Mouse (Mus musculus) thymus, adult 2 months (tissue): ENCODE results near the gene Abcf1. TPM values are rescaled to one million over a fixed set of nuclear protein-coding genes. Genes with fewer than 3 reads are reported as not detected.

ENCODE experiments used
- DNase-seq: peaks from one replicate; pipeline ENCODE4 v3.0.0; 2021
- H3K27ac ChIP-seq: fragments of 200-500 bp; 2 replicates; pipeline ENCODE4 v1.5.1; 2012; ENCODE audit warnings: low read length, control low read depth; ENCODE audit not compliant: control insufficient read depth, insufficient read depth
- H3K27me3 ChIP-seq: fragments of 200-500 bp; 2 replicates; pipeline ENCODE4 v1.6.1; 2012; ENCODE audit warnings: mild to moderate bottlenecking, low read length, moderate library complexity, mixed read lengths; ENCODE audit not compliant: control insufficient read depth, insufficient read depth
- H3K36me3 ChIP-seq: fragments of 200-500 bp; 2 replicates; pipeline ENCODE4 v1.6.1; 2012; ENCODE audit warnings: mild to moderate bottlenecking, low read length, moderate library complexity; ENCODE audit not compliant: control insufficient read depth, insufficient read depth
- H3K4me1 ChIP-seq: fragments of 200-500 bp; replicated peaks from 2 replicates; pipeline ENCODE4 v1.6.1; 2012; ENCODE audit warnings: low read length; ENCODE audit not compliant: control insufficient read depth, insufficient read depth
- H3K4me3 ChIP-seq: fragments of 200-500 bp; 2 replicates; pipeline ENCODE4 v1.5.1; 2012; ENCODE audit warnings: mild to moderate bottlenecking, low read length, control low read depth, moderate library complexity; ENCODE audit not compliant: control insufficient read depth, insufficient read depth
- CTCF ChIP-seq: fragments of 200-500 bp; IDR thresholded peaks from 2 replicates; pipeline ENCODE4 v1.5.1; 2012; ENCODE audit warnings: mild to moderate bottlenecking, control low read depth, low read length, moderate library complexity, borderline replicate concordance; ENCODE audit not compliant: control insufficient read depth, poor library complexity, insufficient read depth; ENCODE audit errors: extremely low read depth
- POLR2A ChIP-seq: fragments of 200-500 bp; IDR thresholded peaks from 2 replicates; pipeline ENCODE4 v1.6.1; 2012; ENCODE audit warnings: mild to moderate bottlenecking, low read length, control low read depth, moderate library complexity; ENCODE audit not compliant: control insufficient read depth, poor library complexity, insufficient read depth; ENCODE audit errors: extremely low read depth
- WGBS: fragments of 180-500 bp; shearing (Covaris S2); methylation state at CpG from one replicate; pipeline ENCODE4 v1.1.7; 2018; 5-methylcytosine and 5-hydroxymethylcytosine counted together
- polyA plus RNA-seq: library from polyadenylated mRNA; depleted of rRNA; stranded (reverse); fragments of >200 nt; gene quantifications from 2 replicates; pipeline ENCODE4 v1.2.3, GENCODE M21; 2012

The Abcf1 gene
- polyA plus RNA-seq, 1 experiment, result 132 TPM

DNA sequence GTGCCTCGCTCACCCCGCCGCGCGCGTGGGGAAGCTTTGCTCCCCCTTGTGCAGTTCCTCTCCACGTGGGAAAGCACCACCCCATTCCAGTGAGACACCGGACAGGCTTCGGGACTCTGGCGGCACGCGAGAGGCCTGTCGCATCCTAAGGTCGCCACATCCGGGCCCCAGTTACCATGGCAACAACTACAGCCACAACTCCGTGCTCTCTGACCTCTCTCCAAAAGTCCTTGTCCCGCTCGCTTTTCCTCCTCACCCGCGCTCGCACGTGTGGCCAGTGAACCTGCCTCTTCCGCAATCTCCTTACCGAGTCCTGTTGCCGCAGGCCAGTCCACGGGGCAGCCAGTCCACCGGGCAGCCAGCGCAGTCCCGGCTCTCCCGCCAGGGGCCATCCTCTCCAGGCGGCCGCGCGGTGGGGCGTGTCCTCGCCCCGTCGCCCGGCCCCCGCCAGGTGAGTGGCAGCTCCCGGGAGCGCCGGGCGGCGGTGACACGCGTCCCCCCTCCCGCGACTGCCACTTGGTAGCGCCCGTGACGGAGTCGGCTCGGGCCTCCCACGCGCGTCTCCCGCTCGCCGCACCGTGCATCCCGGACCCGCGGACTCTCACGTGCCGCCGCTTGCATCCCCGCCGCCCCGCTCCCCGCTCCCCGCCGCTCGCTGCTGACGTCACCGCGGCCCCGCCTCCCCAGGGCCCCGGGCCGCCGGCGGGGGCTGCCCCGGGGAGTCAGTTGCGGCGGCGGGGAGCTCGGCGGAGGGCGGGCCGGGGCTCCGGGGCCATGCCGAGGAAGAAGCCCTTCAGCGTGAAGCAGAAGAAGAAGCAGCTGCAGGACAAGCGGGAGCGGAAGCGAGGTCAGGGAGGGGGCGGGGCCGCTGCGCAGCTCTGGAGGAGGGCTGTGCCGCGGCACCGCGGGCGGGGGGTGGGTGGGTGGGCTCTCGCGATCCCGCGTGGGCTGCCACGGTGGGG, 10.1 kb upstream of the Abcf1 start, which contains the start of the genes Gnl1 and Prr3:
Gnl1 (plus strand) TSS at position 451 of the 962 bp plus-strand sequence.
Prr3 (minus strand) TSS at position 836 of the 962 bp plus-strand sequence.
- under 1% methylated on average over 108 of the region's 109 CpGs for WGBS
- Histone ChIP-seq H3K4me1 (peaks cover 15% of the 10 kb centered on the region), H3K36me3 (peaks cover 8% of the 10 kb centered on the region; the same call in 1 of the 2 replicates), H3K27ac (peak within 1 kb of the TSS; percentile 61), H3K4me3 (peak within 1 kb of the TSS; percentile 92), H3K27me3 (no peaks in the 10 kb centered on the region)
- DNase-seq, result peak; percentile 84
- no peak for TF ChIP-seq CTCF
- peak; percentile 34; the same call in 1 of the 2 replicates for TF ChIP-seq POLR2A

GRCm38 (mm10) chr17:35978811-35979400, 9.3 kb upstream of the Abcf1 start:
- H3K27me3 ChIP-seq, result no peaks in the 10 kb centered on the region
- H3K4me1 ChIP-seq, result peaks cover 15% of the 10 kb centered on the region
- TF ChIP-seq CTCF, result 0 out of 2 replicates have a peak, but pooled peaks have one; percentile 21
- peak; percentile 34; the same call in 1 of the 2 replicates for TF ChIP-seq POLR2A
- H3K4me3 ChIP-seq, result peak overlapping the region; percentile 92
- under 1% methylated on average over 41 of the region's 41 CpGs for WGBS
- peak overlapping the region; percentile 61 for H3K27ac ChIP-seq
- DNase-seq, result no peak
- H3K36me3 ChIP-seq, result peaks cover 11% of the 10 kb centered on the region; the same call in 1 of the 2 replicates

DNA sequence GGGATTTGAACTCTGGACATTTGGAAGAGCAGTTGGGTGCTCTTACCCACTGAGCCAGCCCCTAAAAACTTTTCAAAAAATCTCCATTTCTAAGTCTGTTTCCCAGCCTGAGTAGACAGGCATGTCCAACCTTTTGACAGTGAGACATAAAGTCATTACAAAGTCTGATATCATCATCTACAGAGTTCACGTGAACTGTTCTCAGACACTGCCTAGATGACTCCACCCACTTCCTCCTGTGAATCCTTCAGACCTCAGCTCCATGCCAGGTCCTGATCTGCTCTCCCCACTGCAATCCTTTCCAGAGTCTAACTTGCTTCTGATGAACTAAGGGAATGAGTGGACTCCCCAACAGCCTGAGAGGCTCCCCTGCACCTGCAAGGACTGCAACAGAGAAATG, 2.6 kb upstream of the Abcf1 start:
- H3K27me3 ChIP-seq, result no peaks in the 10 kb centered on the region

DNA sequence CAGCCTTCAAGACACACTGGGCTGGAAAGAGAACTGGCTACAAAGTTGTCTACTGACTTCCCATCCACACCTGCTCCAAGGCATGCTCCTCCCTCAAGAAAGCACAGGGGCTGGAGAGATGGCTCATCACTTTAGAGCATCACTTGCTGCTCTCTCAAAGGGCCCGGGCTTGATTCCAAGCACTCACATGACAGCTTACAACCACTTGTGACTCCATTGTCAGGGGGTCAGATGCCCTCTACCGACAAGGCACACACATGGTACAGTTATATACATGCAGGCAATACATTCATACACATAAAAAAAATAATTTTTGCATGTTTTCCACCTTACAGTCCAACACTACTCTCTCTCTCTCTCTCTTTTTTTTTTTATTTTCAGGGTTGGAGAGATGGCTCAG, 1.9 kb downstream of the Abcf1 start:
- H3K27ac ChIP-seq, result no peak overlapping the region
- peaks cover 21% of the 10 kb centered on the region for H3K36me3 ChIP-seq
- no peaks in the 10 kb centered on the region for H3K27me3 ChIP-seq
- TF ChIP-seq CTCF (no peak), POLR2A (no peak)
- H3K4me3 ChIP-seq, result no peak overlapping the region
- H3K4me1 ChIP-seq, result peaks cover 9% of the 10 kb centered on the region
- no peak for DNase-seq
- WGBS, result 88% methylated on average over 2 of the region's 2 CpGs

More for the DNA sequence above, 2.6 kb upstream of the Abcf1 start:
- Histone ChIP-seq H3K4me3 (no peak overlapping the region), H3K36me3 (peaks cover 3% of the 10 kb centered on the region; the same call in 1 of the 2 replicates), H3K4me1 (peaks cover 9% of the 10 kb centered on the region), H3K27ac (no peak overlapping the region)
- TF ChIP-seq CTCF (no peak), POLR2A (no peak)
- WGBS, result 15% methylated on average over 1 of the region's 1 CpGs
- no peak for DNase-seq

DNA sequence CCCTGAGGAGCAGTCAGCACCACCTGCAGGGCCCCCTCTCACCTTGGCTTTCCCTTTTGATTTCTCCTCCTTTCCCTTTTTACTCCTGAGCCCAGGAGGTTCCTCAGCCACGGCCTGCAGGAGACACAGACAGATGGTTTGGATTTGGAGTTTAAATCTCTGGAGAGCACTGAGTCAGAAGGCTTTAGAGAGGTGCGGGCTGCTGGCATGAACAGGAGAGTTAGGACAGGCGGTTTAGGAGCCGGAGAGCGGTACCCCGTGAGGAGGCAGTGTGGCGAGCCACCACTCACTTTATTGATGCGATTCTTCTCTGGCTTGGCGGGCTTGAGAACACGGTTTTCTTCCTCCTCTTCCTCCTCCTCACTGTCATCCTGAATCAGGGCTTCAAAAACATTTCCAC, 6.3 kb downstream of the Abcf1 start:
- TF ChIP-seq POLR2A, result no peak
- TF ChIP-seq CTCF, result no peak

DNA sequence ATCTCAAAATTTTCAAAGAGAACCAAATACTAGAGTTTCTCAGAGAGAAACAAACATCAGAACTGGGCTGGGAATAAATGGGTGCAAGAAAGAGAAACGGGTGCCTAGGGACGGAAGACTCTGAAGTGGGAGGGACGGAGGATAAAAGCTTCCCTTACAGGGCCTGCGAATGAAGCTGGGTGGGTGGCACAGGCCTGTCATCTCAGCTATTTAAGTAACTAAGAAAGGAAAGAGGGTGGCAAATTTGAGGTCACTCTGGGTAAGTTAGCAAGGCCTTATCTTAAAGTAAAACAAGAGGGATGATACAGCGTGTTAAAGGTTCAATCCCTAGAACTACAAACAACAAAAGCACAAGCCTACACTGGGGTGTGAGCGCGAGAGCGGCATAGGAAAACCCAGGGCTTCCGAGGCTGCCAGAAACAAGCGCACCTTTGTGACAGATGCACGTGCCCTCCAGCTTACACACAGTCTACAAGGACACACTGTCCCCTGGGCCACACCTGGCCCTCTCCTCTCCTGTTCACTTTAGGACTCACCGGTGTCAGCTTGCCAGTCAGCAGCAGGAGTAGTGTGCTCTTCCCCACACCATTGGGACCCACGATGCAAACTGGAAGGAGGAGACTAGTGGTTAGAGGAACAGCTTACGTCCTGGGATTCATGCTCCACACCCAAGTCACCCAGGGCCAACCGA, 10.9 kb downstream of the Abcf1 start:
- Histone ChIP-seq H3K27me3 (no peaks in the 10 kb centered on the region), H3K27ac (no peak overlapping the region), H3K4me3 (no peak overlapping the region), H3K4me1 (no peaks in the 10 kb centered on the region), H3K36me3 (peaks cover 81% of the 10 kb centered on the region)
- DNase-seq, result no peak
- TF ChIP-seq CTCF (no peak), POLR2A (no peak)
- WGBS, result 95% methylated on average over 15 of the region's 15 CpGs

More for the DNA sequence above, 6.3 kb downstream of the Abcf1 start:
- H3K27me3 ChIP-seq, result no peaks in the 10 kb centered on the region
- H3K27ac ChIP-seq, result no peak overlapping the region
- no peak overlapping the region for H3K4me3 ChIP-seq
- H3K36me3 ChIP-seq, result peaks cover 65% of the 10 kb centered on the region
- WGBS, result 96% methylated on average over 10 of the region's 10 CpGs
- H3K4me1 ChIP-seq, result no peaks in the 10 kb centered on the region
- DNase-seq, result no peak
